Mouse (Mus musculus) bone marrow, adult 2 months (tissue): ENCODE data around the gene Olfr1360.

ENCODE experiments used
- CTCF ChIP-seq: fragments of 200-500 bp; IDR thresholded peaks from 2 replicates; pipeline ENCODE4 v1.5.1; 2011; ENCODE audit warnings: low read length, control low read depth; ENCODE audit not compliant: control insufficient read depth, insufficient read depth
- POLR2A ChIP-seq: fragments of 200-500 bp; IDR thresholded peaks from 2 replicates; pipeline ENCODE4 v1.6.1; 2011; ENCODE audit warnings: low read depth, mild to moderate bottlenecking, control low read depth, low read length, borderline replicate concordance; ENCODE audit not compliant: control insufficient read depth

- TF ChIP-seq POLR2A (no peak), CTCF (peak; percentile 45)
Measured at GRCm38 (mm10) chr13:21714725-21715124, 37.5 kb upstream of the Olfr1360 start.
